Mouse (Mus musculus): ENCODE results near the gene Rhbdl1.
A peak's percentile ranks its signal among the peaks of the same experiment; 100 is the strongest.

Gene Rhbdl1

DNA sequence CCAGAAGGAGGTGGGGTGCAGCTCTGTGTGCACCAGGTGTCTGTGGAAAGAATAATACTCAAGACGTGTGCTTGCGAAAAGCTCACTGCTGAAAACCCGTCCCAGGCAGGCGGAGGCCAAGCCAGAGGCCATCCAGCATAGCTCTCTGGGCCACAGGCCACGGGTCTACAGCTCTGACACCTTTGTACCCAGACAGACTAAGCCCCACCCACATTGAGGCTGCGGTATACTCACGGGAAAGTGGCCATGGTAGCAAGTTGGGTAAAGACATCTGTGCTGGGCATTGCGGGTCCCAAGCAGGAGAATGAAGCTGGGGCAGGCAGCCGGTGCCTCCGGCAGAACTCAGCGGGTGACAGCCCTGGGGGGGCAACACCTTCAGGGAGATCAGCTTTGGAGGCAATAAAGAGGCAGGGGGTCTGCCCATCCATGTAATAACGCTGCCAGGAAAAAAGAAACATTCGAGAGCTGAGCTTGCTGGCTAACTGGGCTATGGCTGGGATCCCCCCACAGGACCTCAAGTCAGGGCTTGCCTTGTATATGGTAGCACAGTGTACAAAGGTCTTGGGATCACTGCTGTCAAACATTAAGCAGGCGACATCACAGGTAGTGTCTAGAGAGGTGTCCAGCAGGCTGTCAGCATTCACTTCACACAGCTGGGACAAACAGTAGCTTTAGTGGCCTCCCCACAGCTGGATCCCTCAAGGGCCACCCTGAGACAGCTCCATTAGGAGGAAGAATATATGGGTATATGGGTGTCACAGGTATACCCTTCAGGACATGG, 2.5 kb upstream of the Rhbdl1 start:
- DNase-seq (ENCODE audit: low read depth): no peak

DNA sequence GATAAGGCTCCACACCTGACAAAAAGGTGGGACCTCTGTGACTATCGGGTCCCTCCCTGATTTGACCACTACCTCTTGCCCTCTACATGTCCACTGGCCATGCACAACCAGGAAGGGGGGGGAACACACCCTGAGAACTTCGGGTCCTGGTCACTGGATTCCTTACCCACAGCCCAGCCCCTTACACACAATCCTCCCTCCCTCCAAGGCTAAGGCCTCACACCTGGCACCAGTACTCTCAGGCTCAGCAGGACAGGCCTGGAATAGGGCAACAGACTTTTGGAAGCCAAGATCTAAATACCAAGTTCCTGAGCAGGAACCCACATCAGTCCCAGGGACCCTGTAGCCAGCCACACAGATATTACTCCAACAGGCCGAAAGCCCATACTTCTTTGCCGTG, 1.8 kb upstream of the Rhbdl1 start:
- no peak for DNase-seq (ENCODE audit: low read depth)

DNA sequence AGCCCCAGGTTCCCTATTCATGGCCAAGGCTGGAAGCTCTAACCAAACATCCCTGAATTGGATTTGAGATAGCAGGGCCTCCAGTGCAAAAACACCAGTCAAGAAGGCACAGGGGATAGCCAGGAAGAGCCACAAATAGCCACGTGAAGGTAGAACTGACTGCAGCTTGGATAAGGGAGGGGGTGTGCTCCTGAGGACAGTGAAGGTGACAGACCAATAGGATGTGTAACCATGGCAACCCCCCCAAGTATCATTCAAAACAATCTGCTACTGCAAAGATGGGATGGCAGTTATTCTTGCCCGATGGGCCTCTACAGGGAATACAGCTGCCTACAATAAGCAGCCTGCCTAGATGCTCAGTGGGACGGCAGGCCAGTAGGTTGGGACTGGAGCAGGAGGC, 438 bp upstream of the Rhbdl1 start:
- no peak for DNase-seq (ENCODE audit: low read depth)

DNA sequence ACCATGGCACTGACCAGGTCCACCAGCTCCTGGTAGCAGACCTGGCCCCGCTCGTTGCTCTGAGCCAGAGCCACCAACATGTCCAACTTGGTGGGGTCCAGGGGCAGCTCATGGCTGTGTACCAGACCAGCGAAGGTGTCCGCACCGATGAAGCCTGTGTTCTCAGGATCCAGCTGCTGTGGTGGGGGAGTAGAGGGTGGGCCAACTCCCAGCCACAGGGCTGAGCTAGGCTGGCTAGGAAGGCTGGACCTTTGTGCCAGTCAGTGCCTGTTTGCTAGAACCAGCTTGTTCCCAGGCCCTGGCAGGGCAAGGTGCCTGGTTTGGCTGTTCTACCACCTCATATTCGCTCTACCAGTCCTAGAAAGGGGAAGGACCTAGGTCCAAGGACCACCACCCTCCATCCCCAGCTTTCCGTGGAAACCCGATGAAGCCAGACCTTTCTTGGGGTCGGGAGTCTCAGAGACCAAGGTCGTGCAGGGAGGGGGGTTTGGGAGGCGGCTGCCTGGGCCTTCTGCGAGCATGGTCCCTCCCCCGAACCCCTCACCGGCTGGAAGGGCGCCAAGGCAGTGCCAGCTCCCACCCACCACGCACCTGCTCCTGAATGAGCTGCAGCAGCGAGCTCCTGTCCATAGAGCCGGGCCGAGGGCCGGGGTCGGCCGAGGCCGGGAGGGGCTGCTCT, 559 bp downstream of the Rhbdl1 start:
- no peak for DNase-seq (ENCODE audit: low read depth)

DNA sequence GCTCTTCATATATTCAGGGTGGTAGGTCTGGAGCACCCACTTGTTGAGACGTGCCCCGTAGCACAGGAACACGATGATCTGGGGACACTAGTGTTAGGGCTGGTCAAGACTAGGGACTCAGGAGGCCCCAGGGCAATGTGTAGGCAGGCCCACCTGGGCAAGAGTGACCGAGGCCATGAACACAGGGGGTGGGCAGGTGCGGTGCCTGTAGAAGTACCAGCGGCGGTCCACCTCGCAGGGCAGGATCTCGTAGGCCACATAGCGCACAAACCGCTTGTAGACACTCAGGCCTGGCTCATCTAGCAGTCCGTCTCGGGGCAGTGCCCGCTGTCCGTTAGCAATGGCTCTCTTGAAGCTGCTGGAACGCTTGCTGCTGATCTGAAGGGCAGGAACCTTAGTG, 1.3 kb downstream of the Rhbdl1 start:
- no peak for DNase-seq (ENCODE audit: low read depth)

DNA sequence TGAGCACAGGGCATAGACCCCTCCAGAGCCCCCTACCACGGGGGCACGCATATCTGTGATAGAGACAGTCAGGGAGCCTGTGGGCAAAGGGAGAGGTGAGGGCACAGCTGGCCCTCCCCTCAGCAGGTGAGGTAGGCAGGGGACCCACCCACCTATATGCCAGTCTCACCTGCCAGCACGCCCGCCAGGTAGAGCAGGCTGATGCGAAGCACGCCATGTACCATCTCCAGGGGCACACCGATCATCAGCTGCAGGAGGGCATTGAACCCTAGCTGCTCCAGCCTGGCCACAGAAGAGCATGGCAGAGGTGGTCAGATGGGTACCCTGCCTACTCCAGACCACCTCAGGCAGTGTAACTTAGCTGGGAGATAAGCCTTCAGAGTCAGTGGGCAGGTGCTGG, 1.8 kb downstream of the Rhbdl1 start:
- no peak for DNase-seq (ENCODE audit: low read depth)

DNA sequence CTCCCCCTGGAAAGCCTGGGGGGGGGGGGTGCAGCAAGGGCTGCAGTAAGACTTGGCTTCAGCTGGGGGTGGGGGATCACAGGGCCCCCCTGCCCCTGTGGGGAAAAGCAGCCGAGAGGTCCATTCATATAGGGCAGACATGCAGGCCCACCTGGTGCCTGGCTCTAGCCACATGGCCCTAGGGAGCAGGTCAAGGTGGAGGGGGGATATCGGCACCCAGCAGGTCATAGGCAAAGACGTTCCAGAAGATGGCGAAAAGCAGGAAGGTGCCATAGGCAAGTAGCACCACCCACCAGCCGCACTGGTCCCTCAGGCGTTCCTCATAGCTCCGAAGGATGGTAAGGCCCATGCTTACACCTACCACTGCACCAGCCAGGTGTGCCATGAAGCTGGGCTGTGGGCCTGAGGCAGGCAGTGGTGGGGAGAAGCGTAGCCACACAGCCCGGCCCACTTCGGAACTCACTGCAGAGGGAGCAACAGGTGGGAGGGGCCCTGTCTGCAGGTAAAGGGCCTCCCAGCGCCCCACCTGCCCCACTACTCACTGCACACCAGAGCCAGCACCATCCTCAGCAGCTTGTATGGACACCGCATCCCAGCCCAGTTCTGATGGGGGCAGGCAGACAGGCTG, 2.4 kb downstream of the Rhbdl1 start:
- DNase-seq (ENCODE audit: low read depth): no peak

DNA sequence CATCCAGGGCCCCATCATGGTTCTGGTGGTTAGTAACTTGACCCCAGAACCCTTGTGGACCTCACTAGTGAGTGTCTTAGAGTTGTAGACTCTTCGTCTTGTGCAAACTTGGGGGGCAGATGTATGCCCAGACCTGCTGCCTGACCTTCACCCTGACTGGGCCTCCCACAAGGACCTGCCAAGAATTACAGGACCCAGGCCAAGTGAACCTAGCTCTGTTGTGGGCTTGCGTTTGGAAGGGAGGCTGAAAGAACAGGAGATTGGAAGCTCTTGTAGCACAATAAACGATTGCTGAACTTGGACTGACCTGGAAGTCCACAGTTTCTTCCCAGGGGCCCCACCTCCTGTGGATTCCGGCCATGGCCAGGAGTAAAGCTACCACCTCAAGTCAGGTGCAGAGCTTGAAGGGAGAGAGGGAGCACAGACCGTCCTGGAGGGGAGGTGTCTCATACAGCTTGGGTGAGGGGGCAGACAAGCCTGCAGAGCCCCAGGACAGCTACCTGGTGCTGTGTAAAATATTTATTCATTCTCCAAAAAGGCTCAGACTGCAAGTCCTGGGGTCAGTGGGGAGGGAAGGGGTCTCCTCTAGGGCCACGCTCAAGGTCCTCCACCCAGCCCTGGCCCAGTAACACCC, 3.0 kb downstream of the Rhbdl1 start:
- no peak for DNase-seq (ENCODE audit: low read depth)

DNA sequence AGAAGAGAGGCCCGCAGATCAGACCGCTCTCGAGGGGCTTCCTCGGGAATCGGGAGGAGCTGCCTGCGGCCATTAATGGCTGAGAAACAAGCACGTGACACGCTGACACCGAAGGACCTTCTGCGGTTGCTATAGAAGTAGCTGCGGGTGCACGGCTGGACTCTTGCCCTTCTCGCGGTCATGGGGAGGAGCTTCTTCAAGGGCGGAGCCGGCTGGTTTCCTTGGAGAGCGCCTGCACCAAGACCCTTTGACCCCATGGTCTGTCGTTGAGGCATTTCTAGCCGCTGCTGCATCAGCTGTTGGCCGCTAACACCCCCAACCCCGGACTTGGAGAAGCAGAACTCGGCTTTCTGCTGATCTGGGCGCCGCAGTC, 3.8 kb downstream of the Rhbdl1 start, which contains the start of gene Stub1:
Gene Stub1, minus strand, starts transcription at position 114 of the 373 bp plus-strand sequence.
- DNase-seq (ENCODE audit: low read depth): peak; percentile 64

DNA sequence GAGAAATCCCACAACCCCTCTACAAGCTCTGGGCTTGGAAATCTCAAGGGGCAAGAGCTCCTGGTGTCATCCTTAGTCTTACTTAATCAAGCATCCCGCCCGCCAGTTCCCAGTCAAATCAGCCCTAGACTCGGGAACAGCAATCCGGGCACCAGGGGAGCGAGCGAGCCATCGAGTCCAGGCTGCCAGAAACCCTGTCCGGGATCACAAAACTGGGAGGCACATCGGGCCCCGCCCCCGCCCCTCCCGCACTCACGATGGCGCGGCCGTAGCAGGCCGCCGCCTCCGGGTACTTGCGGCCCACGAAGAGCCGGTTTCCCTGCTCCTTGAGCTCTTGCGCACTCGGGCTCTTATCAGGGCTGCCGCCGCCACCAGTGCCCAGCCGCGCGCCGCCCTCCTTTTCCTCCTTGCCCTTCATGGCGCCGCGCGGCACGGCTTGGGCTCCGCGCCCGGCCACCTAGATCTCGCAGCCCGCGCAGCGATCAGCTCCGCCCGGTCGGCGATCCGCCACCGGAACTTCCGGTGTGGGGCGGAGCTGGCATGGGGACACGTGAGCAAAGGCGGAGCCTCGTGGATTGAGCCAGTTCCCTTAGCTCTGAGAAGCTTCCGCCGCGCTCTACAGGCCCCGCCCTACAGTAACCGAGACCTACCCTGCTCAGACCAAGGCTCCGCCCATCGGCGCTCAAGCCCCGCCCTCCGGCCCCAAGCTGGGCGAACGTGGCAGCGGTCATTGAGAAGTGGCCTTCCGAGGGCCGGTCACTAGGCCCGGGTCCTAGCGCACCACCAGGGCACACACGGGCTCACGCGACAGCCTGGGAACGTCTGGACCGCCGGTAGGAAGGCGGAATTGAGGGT, 4.4 kb downstream of the Rhbdl1 start:
- peak; percentile 97 for DNase-seq (ENCODE audit: low read depth)

DNA sequence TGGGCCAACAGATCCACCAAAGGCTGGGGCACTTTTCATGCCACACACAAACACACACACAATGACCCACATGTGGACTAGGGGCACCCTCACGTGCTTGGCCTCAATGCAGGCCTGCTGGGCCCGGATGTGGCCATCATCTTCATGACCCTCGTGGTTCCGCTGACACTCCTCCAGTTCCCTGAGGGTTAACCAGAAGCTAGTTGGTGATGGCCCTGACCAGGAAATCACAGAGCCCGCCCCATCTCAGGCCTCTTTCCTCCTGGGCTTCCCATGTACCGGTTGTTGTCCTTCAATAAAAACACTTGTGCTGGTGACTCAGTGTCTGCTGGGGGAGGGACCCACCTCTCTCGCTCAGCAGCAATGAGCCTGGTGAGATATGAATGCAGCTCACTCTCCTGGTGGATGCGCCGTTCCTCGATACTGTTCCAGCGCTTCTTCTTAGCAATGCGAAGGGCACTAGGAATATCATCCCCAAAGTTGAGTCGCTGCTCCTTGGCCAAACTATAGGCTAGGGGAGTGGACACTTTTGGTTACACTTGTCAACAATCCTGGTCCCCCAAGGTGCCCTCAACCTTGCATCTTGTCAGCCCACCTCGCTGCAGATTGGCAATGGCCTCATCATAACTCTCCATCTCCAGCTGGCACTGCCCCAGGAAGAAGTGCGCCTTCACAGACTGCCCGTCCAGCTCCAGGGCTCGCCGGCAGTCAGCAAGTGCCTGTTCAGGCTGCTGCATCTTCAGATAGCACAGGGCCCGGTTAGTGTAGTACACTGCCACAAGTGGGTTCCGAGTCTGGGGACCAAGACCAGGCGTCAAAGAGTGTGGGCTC, 5.4 kb downstream of the Rhbdl1 start:
- no peak for DNase-seq (ENCODE audit: low read depth)

DNA sequence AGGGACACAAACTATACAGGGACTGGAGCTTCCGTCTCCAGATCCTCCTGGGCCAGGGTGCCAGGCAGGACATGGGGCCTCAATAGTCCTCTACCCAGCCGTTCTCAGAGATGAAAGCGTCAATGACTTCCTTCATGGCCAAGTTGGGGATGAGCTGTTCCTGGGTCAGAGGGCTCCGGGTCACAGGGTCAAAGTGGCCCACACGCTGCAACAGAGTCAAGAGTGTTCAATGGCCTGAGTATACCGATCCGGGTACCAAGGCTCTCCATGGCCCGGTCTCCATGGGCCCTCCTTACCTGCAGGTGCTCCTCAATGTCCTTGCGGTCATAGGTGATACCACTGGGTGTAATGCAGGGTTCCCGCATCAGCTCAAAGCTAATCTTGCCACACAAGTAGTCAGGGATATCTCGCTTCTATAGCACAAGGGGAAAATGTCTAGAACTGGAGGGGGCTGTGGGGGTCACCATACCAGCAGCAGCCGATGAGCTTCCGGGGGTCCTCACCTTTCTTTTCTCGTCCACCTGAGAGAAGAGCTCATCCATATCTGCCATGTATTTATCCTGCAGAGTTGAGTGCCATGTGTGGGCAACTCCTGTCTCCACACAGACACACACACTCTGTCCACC, 6.2 kb downstream of the Rhbdl1 start:
- DNase-seq (ENCODE audit: low read depth): no peak

DNA sequence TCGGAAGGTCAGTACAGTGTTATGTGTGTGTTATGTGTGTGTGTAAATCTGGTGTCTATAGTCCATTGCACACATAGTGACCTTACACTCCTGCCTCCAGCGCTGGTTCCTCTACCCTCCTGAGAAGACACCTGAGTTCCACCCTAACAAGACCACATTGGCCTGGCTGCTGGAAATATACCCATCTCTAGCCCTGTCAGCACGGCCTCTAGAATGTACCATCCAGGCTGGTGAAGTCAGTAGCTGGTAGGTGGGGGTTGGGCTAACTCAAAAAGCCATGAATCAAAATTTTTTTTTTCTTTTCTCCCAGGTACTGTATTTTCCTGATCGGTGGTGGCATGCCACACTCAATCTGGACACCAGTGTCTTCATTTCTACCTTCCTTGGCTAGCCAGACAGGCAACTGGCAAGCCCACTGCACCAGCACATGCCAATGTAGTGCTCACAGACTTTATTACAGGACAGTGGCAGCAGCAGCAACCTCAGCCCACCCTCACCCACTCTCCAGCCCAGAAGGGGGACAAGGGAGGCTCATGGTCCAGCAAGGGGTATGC, 6.8 kb downstream of the Rhbdl1 start:
- DNase-seq (ENCODE audit: low read depth): no peak

DNA sequence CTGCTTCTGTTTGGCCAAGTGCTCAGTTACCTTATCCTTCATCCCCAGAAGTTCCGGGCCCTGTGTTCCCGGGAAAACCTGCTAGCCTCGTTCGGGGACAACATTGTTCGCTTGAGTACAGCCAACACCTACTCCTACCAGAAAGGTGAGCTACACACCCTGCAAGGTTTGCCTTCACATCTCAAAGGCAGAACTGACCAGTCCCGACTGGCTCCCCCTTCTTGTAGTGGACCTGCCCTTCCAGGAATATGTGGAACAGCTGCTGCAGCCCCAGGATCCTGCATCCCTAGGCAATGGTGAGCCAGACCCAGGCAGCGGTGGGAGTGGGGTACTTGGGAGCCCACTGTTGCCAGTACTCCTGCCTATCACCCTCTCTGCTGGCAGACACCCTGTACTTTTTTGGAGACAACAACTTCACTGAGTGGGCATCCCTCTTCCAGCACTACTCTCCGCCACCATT, 7.5 kb downstream of the Rhbdl1 start:
- no peak for DNase-seq (ENCODE audit: low read depth)

DNA sequence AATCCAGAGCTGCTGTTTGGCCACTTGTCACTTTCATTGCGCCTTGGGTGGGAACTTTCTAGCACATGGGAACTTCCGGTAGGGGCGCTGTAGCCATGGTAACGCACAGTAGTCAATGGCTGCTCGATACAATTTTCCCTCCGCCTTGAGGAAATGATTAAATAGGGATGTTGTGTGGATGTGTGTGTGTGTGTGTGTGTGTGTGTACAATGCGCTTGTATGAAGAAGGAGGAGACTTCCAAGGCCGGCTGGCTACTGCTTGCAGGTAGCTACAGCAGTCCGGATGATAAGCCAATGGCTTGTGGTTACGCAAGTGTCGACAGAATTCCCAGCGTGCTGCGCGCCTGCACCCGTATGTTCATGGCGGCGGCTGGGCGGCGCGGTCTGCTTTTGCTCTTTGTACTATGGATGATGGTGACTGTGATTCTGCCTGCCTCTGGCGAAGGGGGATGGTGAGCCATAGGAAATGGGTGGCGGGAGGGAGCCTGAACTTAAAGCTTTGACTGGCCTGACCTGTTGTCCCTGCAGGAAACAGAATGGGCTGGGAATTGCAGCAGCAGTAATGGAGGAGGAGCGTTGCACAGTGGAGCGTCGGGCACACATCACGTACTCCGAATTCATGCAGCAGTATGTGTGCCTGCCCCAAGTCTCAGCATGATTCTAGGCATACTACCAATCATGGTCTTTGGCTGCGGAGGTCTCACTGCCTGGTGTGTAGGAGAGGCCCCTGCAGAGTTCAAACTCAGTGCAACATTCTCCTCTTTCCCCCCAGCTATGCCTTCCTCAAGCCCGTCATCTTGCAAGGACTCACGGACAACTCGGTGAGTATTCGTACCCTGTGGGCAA, 8.2 kb downstream of the Rhbdl1 start, which contains the start of gene Jmjd8:
Gene Jmjd8, plus strand, starts transcription at position 156 of the 846 bp plus-strand sequence.
- peak; percentile 67 for DNase-seq (ENCODE audit: low read depth)

DNA sequence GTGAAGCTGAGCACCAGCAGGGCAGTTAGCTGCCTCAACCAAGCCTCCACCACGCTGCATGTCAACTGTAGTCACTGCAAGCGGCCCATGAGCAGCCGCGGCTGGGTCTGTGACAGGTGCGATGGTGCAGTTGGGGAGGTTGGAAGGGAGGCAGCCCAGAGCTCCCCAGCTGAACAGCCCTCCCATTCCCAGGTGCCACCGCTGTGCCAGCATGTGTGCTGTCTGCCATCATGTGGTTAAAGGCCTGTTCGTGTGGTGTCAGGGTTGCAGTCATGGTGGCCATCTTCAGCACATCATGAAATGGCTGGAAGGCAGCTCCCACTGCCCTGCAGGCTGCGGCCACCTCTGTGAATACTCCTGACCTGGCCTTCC, 8.9 kb downstream of the Rhbdl1 start:
- no peak for DNase-seq (ENCODE audit: low read depth)

DNA sequence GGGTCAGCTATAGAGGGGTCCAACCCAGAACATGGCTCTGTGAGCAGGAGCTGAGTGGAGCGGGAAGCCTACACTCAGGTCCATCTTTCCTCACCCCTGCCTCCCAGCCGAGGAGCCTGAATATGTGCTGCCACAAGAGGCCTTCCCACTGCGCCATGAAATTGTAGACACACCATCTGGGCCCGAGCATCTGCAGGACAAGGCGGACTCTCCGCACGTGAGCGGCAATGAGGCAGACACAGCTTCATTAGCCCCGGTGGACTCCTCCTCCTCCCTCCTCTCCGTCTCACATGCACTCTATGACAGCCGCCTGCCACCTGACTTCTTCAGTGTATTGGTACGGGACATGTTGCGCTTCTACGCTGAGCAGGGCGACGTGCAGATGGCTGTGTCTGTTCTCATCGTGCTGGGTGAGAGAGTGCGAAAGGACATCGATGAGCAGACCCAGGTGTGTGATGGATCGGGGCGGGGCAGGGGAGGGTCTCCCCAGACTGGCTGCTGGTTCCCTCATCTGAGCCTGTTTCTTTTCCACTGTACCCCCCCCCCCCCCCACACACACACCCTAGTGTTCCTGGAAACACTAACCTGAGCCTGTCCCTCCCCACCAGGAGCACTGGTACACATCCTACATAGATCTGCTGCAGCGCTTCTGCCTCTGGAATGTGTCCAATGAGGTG, 9.4 kb downstream of the Rhbdl1 start:
- DNase-seq (ENCODE audit: low read depth): no peak

DNA sequence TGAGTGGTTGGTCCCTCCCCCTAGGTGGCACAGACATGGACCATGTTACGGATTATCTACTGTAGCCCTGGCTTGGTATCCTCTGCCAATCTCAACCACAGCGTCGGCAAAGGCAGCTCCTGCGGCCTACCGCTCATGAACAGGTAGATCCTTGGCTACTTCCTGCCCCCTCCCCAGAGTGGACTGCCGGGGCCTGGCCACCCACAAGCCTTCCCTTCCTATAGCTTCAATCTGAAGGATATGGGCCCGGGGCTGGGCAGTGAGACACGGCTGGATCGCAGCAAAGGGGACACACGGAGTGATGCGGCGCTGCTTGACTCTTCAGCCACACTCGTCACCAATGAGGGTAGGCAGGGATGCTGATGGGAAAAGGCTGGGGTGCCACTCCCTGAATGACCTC, 10.1 kb downstream of the Rhbdl1 start:
- DNase-seq (ENCODE audit: low read depth): no peak

All from c-Kit-positive CD71-negative TER-119-negative erythroid progenitor cells, embryonic 14.5 days (primary cell).